Mouse (Mus musculus) neural tube, embryonic 14.5 days (tissue): ENCODE measurements around the gene Ehmt1. TPM values are rescaled to one million over a fixed set of nuclear protein-coding genes. Genes with fewer than 3 reads are reported as not detected.

Experiments
- ATAC-seq: fragments of 200-750 bp; cut with Nextera tagmentation; 2 replicates; pipeline ENCODE4 v1.8.0; 2017; ENCODE audit warnings: low read depth, mild to moderate bottlenecking, moderate TSS enrichment, moderate library complexity
- H3K27ac ChIP-seq: fragments of 300-500 bp; sonication (generic); 2 replicates; pipeline ENCODE4 v1.5.1; 2014; ENCODE audit warnings: low read depth, mild to moderate bottlenecking, control low read depth, low read length, moderate library complexity, mixed read lengths
- H3K27me3 ChIP-seq: fragments of 300-500 bp; sonication (generic); 2 replicates; pipeline ENCODE4 v1.6.1; 2014; ENCODE audit warnings: low read length; ENCODE audit not compliant: control insufficient read depth, insufficient read depth
- H3K36me3 ChIP-seq: fragments of 300-500 bp; sonication (generic); 2 replicates; pipeline ENCODE4 v1.6.1; 2014; ENCODE audit warnings: low read length, mixed read lengths; ENCODE audit not compliant: control insufficient read depth, insufficient read depth
- H3K4me1 ChIP-seq: fragments of 300-500 bp; sonication (generic); 2 replicates; pipeline ENCODE4 v1.6.1; 2014; ENCODE audit warnings: low read length; ENCODE audit not compliant: control insufficient read depth, insufficient read depth
- H3K4me2 ChIP-seq: fragments of 300-500 bp; sonication (generic); 2 replicates; pipeline ENCODE4 v1.6.1; 2014; ENCODE audit warnings: mild to moderate bottlenecking, low read depth, low read length, control low read depth
- H3K4me3 ChIP-seq: fragments of 300-500 bp; sonication (generic); 2 replicates; pipeline ENCODE4 v1.5.1; 2014; ENCODE audit warnings: low read depth, low read length, control low read depth, mixed read lengths
- H3K9ac ChIP-seq: fragments of 300-500 bp; sonication (generic); replicated peaks from 2 replicates; pipeline ENCODE4 v1.6.1; 2014; ENCODE audit warnings: low read depth, mild to moderate bottlenecking, control low read depth, low read length, mixed read lengths
- H3K9me3 ChIP-seq: fragments of 300-500 bp; sonication (generic); 2 replicates; pipeline ENCODE4 v1.6.1; 2016; ENCODE audit warnings: low read length; ENCODE audit not compliant: control insufficient read depth
- WGBS: fragments of 180-500 bp; shearing (Covaris S2); extraction: QIAGEN DNeasy Blood & Tissue Kit; methylation state at CpG from one replicate; pipeline ENCODE4 v1.1.7; 2014; 5-methylcytosine and 5-hydroxymethylcytosine counted together
- polyA plus RNA-seq: library from polyadenylated mRNA; unstranded; fragments of >200 nt; fragmentation: Nextera tagmentation; extraction: Ambion mirVana; gene quantifications from 2 replicates; pipeline ENCODE4 v1.2.1, GENCODE M21; 2014

Ehmt1 gene
- polyA plus RNA-seq, 1 experiment from 2014 or later, result 90.8 TPM

DNA sequence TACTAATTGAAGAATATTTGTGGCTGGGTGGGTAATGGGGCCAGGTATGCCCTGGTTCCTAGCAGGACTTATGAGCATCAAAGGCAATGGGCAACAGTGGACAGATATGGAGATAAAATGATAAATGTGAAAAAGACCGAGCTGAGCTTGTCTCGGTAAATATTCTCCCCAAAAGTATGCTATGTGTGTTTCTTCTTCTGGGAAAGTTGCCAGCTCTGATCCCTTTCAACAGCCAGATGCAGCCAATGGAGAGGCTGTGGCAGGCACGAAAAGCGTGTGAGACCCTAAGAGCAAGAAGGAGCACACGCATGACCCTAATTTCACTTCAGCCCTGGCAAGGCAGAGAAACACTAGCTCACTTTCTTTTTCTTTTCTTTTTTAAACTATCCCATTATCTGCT lies 18.4 kb downstream of the Ehmt1 start:
- no peak overlapping the region for H3K4me2 ChIP-seq
- H3K4me3 ChIP-seq, result no peak overlapping the region
- no peak overlapping the region; the same call in 1 of the 2 replicates for H3K27ac ChIP-seq
- H3K4me1 ChIP-seq, result peaks cover 15% of the 10 kb centered on the region
- no peaks in the 10 kb centered on the region for H3K9me3 ChIP-seq
- no peak overlapping the region for H3K9ac ChIP-seq
- no peak for ATAC-seq
- H3K36me3 ChIP-seq, result no peaks in the 10 kb centered on the region
- 43% methylated on average over 5 of the region's 5 CpGs for WGBS
- no peaks in the 10 kb centered on the region for H3K27me3 ChIP-seq

- H3K4me1 ChIP-seq, result peaks cover 3% of the 10 kb centered on the region; the same call in 1 of the 2 replicates
Observed at GRCm38 (mm10) chr2:24899292-24899691, 20.1 kb downstream of the Ehmt1 start.

DNA sequence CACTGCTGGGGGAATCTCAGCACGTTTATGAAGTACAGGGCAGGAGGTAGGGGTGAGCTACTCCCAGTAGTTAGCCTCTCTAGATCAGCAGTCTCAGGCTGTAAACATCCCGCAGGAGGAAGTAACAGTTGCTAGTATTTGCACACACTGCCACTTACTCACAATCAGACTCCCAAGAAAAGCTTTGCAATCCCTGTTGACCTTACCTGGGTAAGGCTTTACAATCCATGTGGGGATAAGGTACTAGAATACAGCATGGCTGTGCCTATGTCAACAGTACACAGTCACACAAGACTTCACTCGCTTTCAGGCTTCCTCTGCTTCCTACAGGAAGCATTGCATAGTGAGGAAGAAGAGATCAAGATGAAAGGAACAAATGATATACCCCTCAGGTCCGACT lies 22.7 kb downstream of the Ehmt1 start:
- no peak for ATAC-seq
- Histone ChIP-seq H3K36me3 (no peaks in the 10 kb centered on the region), H3K27ac (no peak overlapping the region), H3K9ac (no peak overlapping the region), H3K9me3 (no peaks in the 10 kb centered on the region), H3K4me2 (no peak overlapping the region), H3K27me3 (no peaks in the 10 kb centered on the region), H3K4me3 (no peak overlapping the region), H3K4me1 (peaks cover 3% of the 10 kb centered on the region; the same call in 1 of the 2 replicates)
- 85% methylated on average over 4 of the region's 4 CpGs for WGBS

More at GRCm38 (mm10) chr2:24899292-24899691, 20.1 kb downstream of the Ehmt1 start:
- no peaks in the 10 kb centered on the region for H3K36me3 ChIP-seq
- H3K9ac ChIP-seq, result no peak overlapping the region
- no peaks in the 10 kb centered on the region for H3K27me3 ChIP-seq
- no peak overlapping the region for H3K27ac ChIP-seq
- no peak overlapping the region for H3K4me3 ChIP-seq
- H3K4me2 ChIP-seq, result no peak overlapping the region
- no peak for ATAC-seq
- 93% methylated on average over 2 of the region's 2 CpGs for WGBS
- no peaks in the 10 kb centered on the region for H3K9me3 ChIP-seq

DNA sequence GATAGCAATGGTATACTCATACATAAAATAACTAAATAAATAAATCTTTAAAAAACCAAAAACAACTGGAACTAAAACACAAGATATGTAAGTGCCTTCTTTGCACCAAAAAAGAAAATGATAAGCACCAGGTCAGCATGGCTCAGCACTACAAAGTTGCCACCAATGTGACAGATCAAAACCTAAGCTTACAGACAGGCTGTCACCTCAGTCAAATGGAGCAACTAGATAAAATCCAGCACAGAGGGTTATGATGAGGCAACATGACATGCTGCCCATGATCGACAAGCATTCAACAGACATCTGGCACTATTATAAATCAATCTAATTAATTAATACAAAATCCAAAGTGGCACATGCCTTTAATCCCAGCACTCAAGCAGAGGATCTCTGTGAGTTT lies 25.2 kb downstream of the Ehmt1 start:
- Histone ChIP-seq H3K27ac (no peak overlapping the region), H3K4me3 (no peak overlapping the region), H3K27me3 (no peaks in the 10 kb centered on the region), H3K36me3 (no peaks in the 10 kb centered on the region), H3K4me2 (no peak overlapping the region), H3K9ac (no peak overlapping the region), H3K4me1 (no peaks in the 10 kb centered on the region), H3K9me3 (no peaks in the 10 kb centered on the region)
- WGBS, result 87% methylated on average over 1 of the region's 1 CpGs
- ATAC-seq, result no peak

GRCm38 (mm10) chr2:24892318-24892717 lies 27.1 kb downstream of the Ehmt1 start:
- H3K9ac ChIP-seq, result no peak overlapping the region
- no peaks in the 10 kb centered on the region for H3K27me3 ChIP-seq
- no peak overlapping the region for H3K4me3 ChIP-seq
- no peaks in the 10 kb centered on the region for H3K9me3 ChIP-seq
- ATAC-seq, result no peak
- no peaks in the 10 kb centered on the region for H3K36me3 ChIP-seq
- no peaks in the 10 kb centered on the region for H3K4me1 ChIP-seq
- 92% methylated on average over 5 of the region's 5 CpGs for WGBS
- H3K27ac ChIP-seq, result no peak overlapping the region
- H3K4me2 ChIP-seq, result no peak overlapping the region

DNA sequence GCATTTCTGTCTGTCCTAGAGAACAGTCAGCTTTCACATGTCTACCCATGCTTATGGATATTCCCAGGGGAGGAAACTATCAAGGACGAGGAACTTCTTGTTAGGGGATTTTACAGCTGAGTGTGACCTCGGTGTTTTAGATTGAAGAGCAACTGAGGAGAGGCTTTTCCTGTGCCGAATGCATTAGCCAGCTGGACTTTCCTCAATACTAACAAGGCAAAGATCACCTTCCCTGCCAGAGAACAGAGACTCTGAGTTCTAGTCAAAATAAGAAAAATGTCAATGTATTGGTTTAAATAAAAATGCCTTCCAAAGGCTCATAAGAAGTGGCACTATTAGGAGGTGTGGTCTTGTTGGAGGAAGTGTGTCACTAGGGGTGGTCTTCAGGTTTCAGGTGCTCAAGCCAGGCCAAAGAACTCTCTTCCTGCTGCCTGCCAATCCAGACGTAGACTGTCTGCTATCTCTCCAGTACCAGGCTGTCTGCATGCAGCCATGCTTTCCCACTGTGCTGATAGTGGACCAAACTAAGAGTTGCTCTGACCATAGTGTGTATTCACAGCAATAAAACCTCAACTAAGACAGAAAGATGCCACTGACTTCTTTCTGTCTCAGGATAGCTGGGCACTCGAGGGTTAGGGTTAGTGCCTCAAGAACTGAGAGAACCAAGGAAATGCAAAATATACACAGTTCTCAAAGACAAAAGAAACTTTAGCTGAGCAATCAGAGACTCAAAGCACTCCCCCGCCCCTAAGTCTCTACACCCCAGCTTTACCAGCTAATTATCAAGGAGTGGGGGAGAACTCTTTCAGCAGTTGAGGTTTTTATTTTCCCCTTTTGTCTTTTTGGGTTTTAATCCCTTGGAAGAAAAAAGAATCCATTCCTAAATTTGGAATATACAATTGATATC lies 28.6 kb downstream of the Ehmt1 start:
- no peaks in the 10 kb centered on the region for H3K9me3 ChIP-seq
- 64% methylated on average over 6 of the region's 6 CpGs for WGBS
- no peak for ATAC-seq
- H3K4me3 ChIP-seq, result no peak overlapping the region
- no peak overlapping the region for H3K27ac ChIP-seq
- H3K27me3 ChIP-seq, result no peaks in the 10 kb centered on the region
- no peak overlapping the region for H3K4me2 ChIP-seq
- H3K36me3 ChIP-seq, result no peaks in the 10 kb centered on the region
- H3K9ac ChIP-seq, result no peak overlapping the region
- no peaks in the 10 kb centered on the region for H3K4me1 ChIP-seq

DNA sequence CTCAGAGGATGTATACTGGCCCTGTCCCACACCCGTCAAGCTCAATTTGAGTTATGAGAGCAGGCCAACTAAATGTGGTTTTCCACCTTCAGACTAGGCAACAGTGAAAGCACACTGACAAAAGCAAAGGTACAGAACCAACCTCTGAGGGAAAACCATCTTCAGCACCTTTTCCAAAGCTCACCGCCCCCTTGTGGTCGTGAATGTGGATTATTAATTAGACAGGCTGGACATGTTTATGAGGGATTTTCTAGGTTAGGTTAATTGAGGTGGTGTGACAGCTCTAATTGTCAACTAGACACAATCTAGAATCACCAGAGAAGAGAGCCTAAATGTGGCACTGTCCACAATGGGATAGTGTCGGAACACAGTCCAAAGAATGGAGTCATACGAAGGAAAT lies 30.5 kb downstream of the Ehmt1 start:
- ATAC-seq, result no peak
- H3K36me3 ChIP-seq, result peaks cover 5% of the 10 kb centered on the region; the same call in 1 of the 2 replicates
- H3K9me3 ChIP-seq, result no peaks in the 10 kb centered on the region
- 86% methylated on average over 5 of the region's 5 CpGs for WGBS
- no peak overlapping the region for H3K4me2 ChIP-seq
- no peak overlapping the region for H3K4me3 ChIP-seq
- H3K4me1 ChIP-seq, result no peaks in the 10 kb centered on the region
- H3K27me3 ChIP-seq, result no peaks in the 10 kb centered on the region
- no peak overlapping the region for H3K27ac ChIP-seq
- H3K9ac ChIP-seq, result no peak overlapping the region

DNA sequence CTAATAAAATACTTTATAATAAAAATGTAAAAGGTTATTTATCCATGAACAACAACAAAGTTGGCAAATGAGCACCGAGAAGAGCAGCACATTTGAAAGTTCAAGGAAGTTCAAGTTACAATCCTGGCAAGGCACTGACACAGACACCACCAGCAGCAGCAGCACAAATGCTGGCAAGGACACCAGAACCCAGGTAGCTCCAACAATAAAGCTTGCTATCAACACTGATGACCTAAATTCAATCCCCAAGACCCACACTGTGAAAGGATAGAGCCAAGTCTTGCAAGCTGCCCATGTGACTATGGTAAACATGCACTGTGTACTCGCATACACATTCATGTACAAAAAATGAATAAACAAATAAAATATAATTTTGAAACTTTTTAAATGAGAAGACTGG lies 38.7 kb downstream of the Ehmt1 start:
- WGBS, result 93% methylated on average over 2 of the region's 2 CpGs
- ATAC-seq, result no peak
- Histone ChIP-seq H3K36me3 (peaks cover 21% of the 10 kb centered on the region), H3K9me3 (no peaks in the 10 kb centered on the region), H3K4me2 (no peak overlapping the region), H3K4me3 (no peak overlapping the region), H3K27ac (no peak overlapping the region), H3K9ac (no peak overlapping the region), H3K27me3 (no peaks in the 10 kb centered on the region), H3K4me1 (no peaks in the 10 kb centered on the region)

DNA sequence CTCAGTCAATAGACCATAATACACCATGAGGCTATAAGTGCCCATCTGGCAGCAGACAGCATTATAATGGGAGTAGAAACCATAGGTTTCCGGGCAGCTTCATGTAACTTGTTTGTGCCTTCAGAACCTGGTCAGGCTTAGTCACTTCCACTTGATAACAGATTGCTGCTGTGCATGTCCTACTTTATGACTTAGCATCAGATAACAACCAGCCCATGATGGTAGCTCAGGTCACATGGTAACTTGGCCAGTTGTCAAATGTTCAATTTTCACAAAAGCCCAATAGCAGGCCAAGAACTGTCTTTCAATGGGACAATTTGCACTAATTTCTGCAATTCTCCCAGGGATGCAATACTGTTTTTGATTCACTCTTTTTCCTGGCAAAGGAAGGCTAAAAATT lies 48.5 kb downstream of the Ehmt1 start:
- H3K9ac ChIP-seq, result no peak overlapping the region
- no peaks in the 10 kb centered on the region for H3K27me3 ChIP-seq
- H3K9me3 ChIP-seq, result no peaks in the 10 kb centered on the region
- ATAC-seq, result no peak
- no peaks in the 10 kb centered on the region for H3K4me1 ChIP-seq
- H3K27ac ChIP-seq, result no peak overlapping the region
- WGBS, result 93% methylated on average over 1 of the region's 1 CpGs
- no peak overlapping the region for H3K4me3 ChIP-seq
- peaks cover 7% of the 10 kb centered on the region for H3K36me3 ChIP-seq
- H3K4me2 ChIP-seq, result no peak overlapping the region
